ENCODE assay signal across 15 mouse cellular contexts in the genomic region with DNA sequence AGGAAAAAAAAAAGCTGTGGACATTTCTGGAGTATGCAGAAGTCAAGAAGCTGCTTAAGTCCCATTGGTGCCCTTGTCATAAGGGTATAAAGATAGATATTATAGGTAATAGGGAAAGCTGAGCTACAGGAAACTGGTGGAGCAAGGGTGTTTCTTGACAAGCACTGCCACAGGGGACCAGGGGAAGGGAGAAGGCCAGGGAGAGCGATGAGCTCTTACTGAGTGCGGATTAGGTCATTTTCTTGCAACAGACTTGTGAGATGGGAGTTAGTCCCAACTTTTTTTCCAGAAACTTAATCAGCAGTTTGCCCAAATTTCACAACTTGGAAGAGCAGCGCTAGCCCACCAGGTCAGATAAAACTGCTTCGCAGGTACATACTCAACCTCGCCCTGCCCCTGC. TPM values are rescaled to one million over a fixed set of nuclear protein-coding genes. Genes with fewer than 3 reads are reported as not detected.
DNase-seq lines count a peak whose midpoint lies in the region; ATAC-seq lines count a peak whose summit lies in the region.
"Had no signal": no experiment of that assay in that cellular context is flagged by ENCODE, and none has a peak within 500 bp of the region (broad histone marks: within the 10 kb centered on the region; RNA-seq: fewer than 3 reads in every experiment).

No protein-coding gene starts in this region.

- H3K9me3 ChIP-seq in kidney, embryonic 15.5 days (replicated peaks), result no peaks in the 10 kb centered on the region
- no peaks in the 10 kb centered on the region for H3K9me3 ChIP-seq in heart, embryonic 13.5 days
- H3K9me3 ChIP-seq: forebrain, embryonic 13.5 days had no signal

- DNase-seq in adrenal gland, postnatal 10 days, result peak; percentile 30
- no peak for DNase-seq in adrenal gland, postnatal 25 days
- DNase-seq in kidney, adult 9 months, result no peak
- peak; percentile 53 for DNase-seq in skeletal muscle tissue, adult 2 months (ENCODE audit: low read depth, low spot score)
- no peak for DNase-seq in cerebellum, postnatal 25 days
- DNase-seq: cerebellum, adult 18-20 months; kidney, postnatal 10 days; lung, embryonic 14.5 days; midbrain, embryonic 14.5 days had no signal

- H3K4me2 ChIP-seq in kidney, embryonic 15.5 days, result peak overlapping the region; percentile 97; the same call in 1 of the 2 replicates
- H3K4me2 ChIP-seq in heart, embryonic 13.5 days, result peak overlapping the region; percentile 96; the same call in 1 of the 2 replicates

- no peak overlapping the region for H3K9ac ChIP-seq in kidney, embryonic 15.5 days
- peak overlapping the region; percentile 19; the same call in 1 of the 2 replicates for H3K9ac ChIP-seq in heart, embryonic 13.5 days
- H3K9ac ChIP-seq: forebrain, embryonic 13.5 days; lung, embryonic 14.5 days had no signal

- no peak for ATAC-seq in kidney, embryonic 15.5 days (replicated peaks; ENCODE audit: low FRiP score)
- no peak for ATAC-seq in heart, embryonic 13.5 days (ENCODE audit: extremely low read depth, insufficient number of reproducible peaks, low FRiP score, low TSS enrichment)
- no peak for ATAC-seq in frontal cortex, adult (ENCODE audit: low TSS enrichment)
- ATAC-seq: activated CD4-positive, CD25-positive, alpha-beta regulatory T cell, adult 4 months; forebrain, embryonic 13.5 days had no signal

- H3K27ac ChIP-seq in kidney, embryonic 15.5 days, result no peak overlapping the region
- no peak overlapping the region for H3K27ac ChIP-seq in heart, embryonic 13.5 days (replicated peaks)
- H3K27ac ChIP-seq: forebrain, embryonic 13.5 days had no signal

- 27% methylated on average over 5 of the region's 5 CpGs for WGBS in kidney, embryonic 15.5 days
- 37% methylated on average over 5 of the region's 5 CpGs for WGBS in heart, embryonic 13.5 days

- H3K4me1 ChIP-seq in kidney, embryonic 15.5 days, result peaks cover 38% of the 10 kb centered on the region
- H3K4me1 ChIP-seq in heart, embryonic 13.5 days, result peaks cover 31% of the 10 kb centered on the region

- H3K27me3 ChIP-seq in kidney, embryonic 15.5 days, result peaks cover 46% of the 10 kb centered on the region
- peaks cover 26% of the 10 kb centered on the region for H3K27me3 ChIP-seq in heart, embryonic 13.5 days (replicated peaks)

- H3K4me3 ChIP-seq in kidney, embryonic 15.5 days (replicated peaks), result no peak overlapping the region
- H3K4me3 ChIP-seq in heart, embryonic 13.5 days, result 0 out of 2 replicates have a peak overlapping the region, but pooled peaks have one; percentile 79
- H3K4me3 ChIP-seq: forebrain, embryonic 13.5 days had no signal

- no peaks in the 10 kb centered on the region for H3K36me3 ChIP-seq in kidney, embryonic 15.5 days
- H3K36me3 ChIP-seq in heart, embryonic 13.5 days, result no peaks in the 10 kb centered on the region

RNA-seq across cellular contexts. Expression of gene Sdk1, which starts 1.9 kb away (rescaled TPM):
- 10 to 100 TPM in 1 of 2 experiments, 1 to 10 TPM in 1; 8.5 to 14.0 TPM for total RNA-seq in adrenal gland, postnatal 10 days (2021)
- total RNA-seq in adrenal gland, postnatal 25 days (2021), result 9.8 and 18.3 TPM in 2 replicates
- polyA plus RNA-seq in kidney, embryonic 15.5 days (2015; fragmentation: Nextera tagmentation; extraction: Ambion mirVana), result 2.6 and 3.3 TPM in 2 replicates
- polyA plus RNA-seq in heart, embryonic 13.5 days (2015; fragmentation: Nextera tagmentation; extraction: Ambion mirVana), result 1.6 TPM in 2 replicates
- total RNA-seq: megakaryocyte progenitor cell, adult 5-6 weeks had no signal

Comparison
In these comparisons a context has a peak if more than half of its experiments do, and no peak if none do; other contexts are left out.
1. DNase-seq: peak in adrenal gland, postnatal 10 days (single experiment) and skeletal muscle tissue, adult 2 months (single experiment); none in adrenal gland, postnatal 25 days (single experiment), kidney, adult 9 months (single experiment) and cerebellum, postnatal 25 days (0 of 2).